Mouse (Mus musculus) liver, embryonic 14.5 days (tissue): Measurements from ENCODE around the gene Gramd4.

Experiments
- CTCF ChIP-seq: IDR thresholded peaks from 2 replicates; pipeline ENCODE4 v1.5.1; 2016; ENCODE audit warnings: antibody characterized with exemption, low read depth, control low read depth
- EP300 ChIP-seq: IDR thresholded peaks from 2 replicates; pipeline ENCODE4 v1.6.1; 2016; ENCODE audit warnings: antibody characterized with exemption, low read depth

DNA sequence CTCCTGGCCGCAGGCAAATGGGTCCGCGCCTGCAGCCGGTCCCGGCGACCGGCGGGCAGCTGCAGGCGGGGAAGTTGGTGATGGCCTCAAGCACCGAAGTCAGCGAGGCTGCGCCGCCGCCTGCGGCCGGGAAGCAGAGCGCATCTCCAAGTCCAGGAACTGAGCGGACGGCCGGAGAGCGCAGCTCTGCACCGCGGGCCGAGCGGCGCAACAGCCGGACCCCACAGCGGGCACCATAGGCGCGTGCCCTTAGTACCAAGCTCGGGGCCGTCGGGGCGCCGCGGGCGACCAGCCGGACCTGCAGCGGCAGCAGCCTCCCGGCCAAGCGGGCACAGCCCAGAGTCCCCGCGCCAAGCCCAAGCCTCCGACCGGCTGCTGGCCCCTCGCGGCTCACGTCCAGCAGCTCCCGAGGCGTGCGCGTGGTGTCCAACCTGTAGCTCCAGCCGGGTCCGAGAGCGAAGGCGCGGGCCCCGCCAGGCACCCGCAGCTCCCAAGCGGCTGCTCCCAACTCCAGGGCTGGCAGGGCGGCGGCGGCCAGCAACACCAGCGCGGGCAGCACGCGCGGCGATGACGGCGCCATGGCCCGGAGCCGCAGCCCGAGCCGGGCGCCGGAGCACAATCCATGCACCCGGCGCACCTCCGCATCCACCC, 24.2 kb upstream of the Gramd4 start, which contains the start of gene Celsr1:
- TF ChIP-seq CTCF (no peak), EP300 (no peak)
